Mouse (Mus musculus) heart, embryonic 13.5 days (tissue): ENCODE data around the gene Tnfsf11. TPM values are rescaled to one million over a fixed set of nuclear protein-coding genes. Genes with fewer than 3 reads are reported as not detected.

Experiments
- ATAC-seq: fragments of 200-750 bp; cut with Nextera tagmentation; 2 replicates; pipeline ENCODE4 v1.8.0; 2017; ENCODE audit warnings: moderate TSS enrichment; ENCODE audit not compliant: insufficient number of reproducible peaks, low FRiP score, low TSS enrichment; ENCODE audit errors: extremely low read depth
- H3K27ac ChIP-seq: fragments of 300-500 bp; sonication (generic); replicated peaks from 2 replicates; pipeline ENCODE4 v1.5.1; 2015; ENCODE audit warnings: moderate library complexity, mild to moderate bottlenecking, inconsistent platforms
- H3K27me3 ChIP-seq: fragments of 300-500 bp; sonication (generic); replicated peaks from 2 replicates; pipeline ENCODE4 v1.6.1; 2015; ENCODE audit warnings: mild to moderate bottlenecking, inconsistent platforms
- H3K36me3 ChIP-seq: fragments of 300-500 bp; sonication (generic); 2 replicates; pipeline ENCODE4 v1.6.1; 2015; ENCODE audit warnings: mild to moderate bottlenecking, inconsistent platforms
- H3K4me1 ChIP-seq: fragments of 300-500 bp; sonication (generic); 2 replicates; pipeline ENCODE4 v1.6.1; 2015; ENCODE audit warnings: inconsistent platforms
- H3K4me2 ChIP-seq: fragments of 300-500 bp; sonication (generic); 2 replicates; pipeline ENCODE4 v1.6.1; 2015; ENCODE audit warnings: inconsistent platforms, mild to moderate bottlenecking, moderate library complexity
- H3K4me3 ChIP-seq: fragments of 300-500 bp; sonication (generic); 2 replicates; pipeline ENCODE4 v1.5.1; 2015; ENCODE audit warnings: moderate library complexity, mild to moderate bottlenecking, inconsistent platforms
- H3K9ac ChIP-seq: fragments of 300-500 bp; sonication (generic); 2 replicates; pipeline ENCODE4 v1.6.1; 2015; ENCODE audit warnings: inconsistent platforms, mild to moderate bottlenecking, moderate library complexity
- H3K9me3 ChIP-seq: fragments of 300-500 bp; sonication (generic); 2 replicates; pipeline ENCODE4 v1.6.1; 2016; ENCODE audit warnings: inconsistent platforms
- WGBS: fragments of 180-500 bp; shearing (Covaris S2); methylation state at CpG from one replicate; pipeline ENCODE4 v1.1.7; 2015; ENCODE audit warnings: mixed read lengths; 5-methylcytosine and 5-hydroxymethylcytosine counted together
- polyA plus RNA-seq: library from polyadenylated mRNA; unstranded; fragments of >200 nt; fragmentation: Nextera tagmentation; extraction: Ambion mirVana; gene quantifications from 2 replicates; pipeline ENCODE4 v1.2.1, GENCODE M21; 2015

Gene Tnfsf11
- polyA plus RNA-seq, 1 experiment from 2014 or later = 0.07 TPM

DNA sequence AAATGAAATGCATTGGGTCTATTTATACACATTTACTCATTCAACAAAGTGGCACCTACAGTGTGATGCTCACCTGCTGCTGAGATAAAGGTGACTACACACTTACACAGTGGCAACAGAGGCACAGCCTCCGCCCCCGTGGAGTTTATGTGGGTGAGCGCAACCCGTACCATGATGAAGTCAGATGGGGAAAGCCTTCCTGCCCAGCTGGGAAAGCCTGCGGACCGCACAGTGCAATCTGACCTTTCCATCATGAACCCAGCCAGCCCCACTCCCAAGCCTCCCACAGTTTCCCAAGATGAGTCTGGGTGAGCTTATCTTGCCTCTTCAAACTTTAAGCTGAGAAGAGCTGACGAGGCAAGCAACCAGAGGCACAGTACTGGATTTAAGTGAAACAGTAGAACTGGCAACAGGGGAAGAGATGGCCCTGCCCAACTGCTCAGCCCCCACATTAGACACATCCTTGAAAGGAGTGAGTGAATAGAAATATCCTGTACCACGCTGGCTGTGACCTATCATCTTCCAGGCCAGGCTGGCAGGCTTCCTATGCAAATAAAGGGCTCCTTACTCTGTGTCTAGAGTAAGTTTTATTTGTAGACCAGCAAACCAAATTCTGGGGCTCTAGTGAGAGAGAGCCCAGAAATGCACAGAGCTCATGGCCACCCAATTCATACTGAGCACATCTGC lies 22.1 kb upstream of the Tnfsf11 start:
- H3K4me1 ChIP-seq = peaks cover 24% of the 10 kb centered on the region
- H3K9me3 ChIP-seq = no peaks in the 10 kb centered on the region
- H3K27ac ChIP-seq = peak overlapping the region; percentile 70
- no peaks in the 10 kb centered on the region for H3K36me3 ChIP-seq
- WGBS = 43% methylated on average over 8 of the region's 8 CpGs
- no peak for ATAC-seq
- no peaks in the 10 kb centered on the region for H3K27me3 ChIP-seq
- H3K4me3 ChIP-seq = no peak overlapping the region
- peak overlapping the region; percentile 52; the same call in 1 of the 2 replicates for H3K4me2 ChIP-seq
- H3K9ac ChIP-seq = no peak overlapping the region

DNA sequence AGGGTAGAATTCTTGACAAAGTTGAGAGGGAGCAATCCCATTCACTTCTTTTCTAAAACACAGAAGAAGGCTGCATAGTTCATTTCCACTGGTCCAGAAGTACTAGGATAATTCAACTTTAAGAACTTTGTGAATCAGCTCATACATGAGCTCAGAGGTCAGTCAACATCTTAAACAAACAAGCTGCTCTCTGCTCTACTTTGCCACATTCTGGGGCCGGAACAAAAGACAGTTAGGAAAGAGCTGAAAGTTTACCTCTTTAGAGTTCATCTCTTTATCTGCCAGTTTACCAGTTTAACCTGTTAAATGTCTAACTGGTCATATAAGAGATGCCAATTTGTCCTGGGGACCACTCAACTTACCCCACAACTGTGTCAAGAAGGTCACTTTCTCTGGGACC lies 15.5 kb upstream of the Tnfsf11 start:
- WGBS = 85% methylated on average over 1 of the region's 1 CpGs
- Histone ChIP-seq H3K27me3 (no peaks in the 10 kb centered on the region), H3K4me2 (no peak overlapping the region)

DNA sequence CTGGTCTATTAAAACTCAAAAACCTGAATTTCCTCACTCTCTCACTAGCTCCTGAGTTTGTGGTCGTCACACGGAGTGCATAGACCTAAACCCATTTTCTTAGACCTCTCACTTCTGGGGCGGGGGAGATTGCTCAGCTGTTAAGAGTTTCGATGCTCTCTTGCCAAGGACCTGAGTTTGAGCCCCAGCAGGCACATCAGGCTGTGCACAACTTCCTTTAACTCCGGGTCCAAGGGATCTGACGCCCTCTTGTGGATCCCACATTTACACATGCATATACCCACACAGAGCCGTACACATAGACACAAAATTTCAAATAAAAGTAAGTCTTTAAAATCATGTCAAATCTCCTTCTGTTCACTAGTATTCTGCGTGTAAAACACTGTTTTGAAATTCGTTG lies 15.1 kb upstream of the Tnfsf11 start:
- Histone ChIP-seq H3K4me3 (no peak overlapping the region), H3K27ac (no peak overlapping the region), H3K36me3 (no peaks in the 10 kb centered on the region), H3K9ac (no peak overlapping the region), H3K9me3 (no peaks in the 10 kb centered on the region), H3K27me3 (no peaks in the 10 kb centered on the region), H3K4me2 (no peak overlapping the region), H3K4me1 (peaks cover 5% of the 10 kb centered on the region; the same call in 1 of the 2 replicates)
- ATAC-seq = no peak
- WGBS = 76% methylated on average over 9 of the region's 9 CpGs

More for the DNA sequence above, 15.5 kb upstream of the Tnfsf11 start:
- Histone ChIP-seq H3K36me3 (no peaks in the 10 kb centered on the region), H3K4me3 (no peak overlapping the region), H3K4me1 (peaks cover 3% of the 10 kb centered on the region; the same call in 1 of the 2 replicates), H3K9me3 (no peaks in the 10 kb centered on the region), H3K9ac (no peak overlapping the region), H3K27ac (no peak overlapping the region)
- no peak for ATAC-seq

DNA sequence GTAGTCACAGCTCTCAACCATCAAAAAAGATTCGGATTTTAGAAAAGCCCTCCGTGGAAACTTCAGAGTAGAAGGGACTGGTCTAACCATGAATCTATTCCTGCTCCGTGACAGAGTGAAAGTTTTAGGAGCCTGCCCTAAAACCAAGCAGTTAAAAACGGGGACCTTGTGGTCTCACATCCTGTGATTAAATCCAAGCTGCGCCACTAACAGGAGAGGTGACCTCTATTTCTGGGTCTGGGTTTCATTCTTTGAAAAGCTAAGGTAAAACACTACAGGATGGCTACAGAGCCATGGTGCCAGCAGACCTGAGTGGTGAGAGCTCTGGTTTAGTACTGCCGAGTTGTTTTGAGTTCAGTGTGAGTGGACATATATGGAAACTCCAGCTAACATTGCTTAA lies 12.4 kb upstream of the Tnfsf11 start:
- Histone ChIP-seq H3K27me3 (no peaks in the 10 kb centered on the region), H3K4me1 (peaks cover 5% of the 10 kb centered on the region; the same call in 1 of the 2 replicates), H3K4me3 (no peak overlapping the region), H3K36me3 (no peaks in the 10 kb centered on the region), H3K4me2 (no peak overlapping the region), H3K9me3 (no peaks in the 10 kb centered on the region), H3K27ac (no peak overlapping the region), H3K9ac (no peak overlapping the region)
- no peak for ATAC-seq
- WGBS = 75% methylated on average over 6 of the region's 6 CpGs

DNA sequence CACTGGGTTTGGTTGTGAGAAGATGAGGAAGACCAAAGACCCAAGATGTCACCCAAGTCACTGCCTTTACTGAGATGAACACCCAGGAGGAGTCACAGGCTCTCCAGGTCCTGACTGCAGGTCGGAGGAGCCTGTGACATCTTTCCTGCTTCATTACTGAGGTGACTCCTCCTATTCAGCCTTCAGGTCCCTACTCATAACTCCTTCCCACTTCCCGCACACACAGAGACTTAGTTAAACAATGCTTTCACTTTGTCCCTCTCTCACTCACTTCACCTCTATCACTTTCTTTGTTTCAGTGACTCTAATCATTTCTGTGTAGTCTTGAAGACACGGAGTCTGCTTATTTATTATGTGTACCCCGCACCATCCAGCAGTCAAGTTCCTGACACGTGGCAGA lies 11.7 kb upstream of the Tnfsf11 start:
- H3K4me3 ChIP-seq = no peak overlapping the region
- no peak overlapping the region for H3K4me2 ChIP-seq
- whole genome bisulfite sequencing = 65% methylated on average over 5 of the region's 5 CpGs
- H3K4me1 ChIP-seq = peaks cover 5% of the 10 kb centered on the region; the same call in 1 of the 2 replicates
- no peak for ATAC-seq
- no peaks in the 10 kb centered on the region for H3K27me3 ChIP-seq
- no peaks in the 10 kb centered on the region for H3K36me3 ChIP-seq
- no peak overlapping the region for H3K27ac ChIP-seq
- H3K9ac ChIP-seq = no peak overlapping the region
- no peaks in the 10 kb centered on the region for H3K9me3 ChIP-seq

DNA sequence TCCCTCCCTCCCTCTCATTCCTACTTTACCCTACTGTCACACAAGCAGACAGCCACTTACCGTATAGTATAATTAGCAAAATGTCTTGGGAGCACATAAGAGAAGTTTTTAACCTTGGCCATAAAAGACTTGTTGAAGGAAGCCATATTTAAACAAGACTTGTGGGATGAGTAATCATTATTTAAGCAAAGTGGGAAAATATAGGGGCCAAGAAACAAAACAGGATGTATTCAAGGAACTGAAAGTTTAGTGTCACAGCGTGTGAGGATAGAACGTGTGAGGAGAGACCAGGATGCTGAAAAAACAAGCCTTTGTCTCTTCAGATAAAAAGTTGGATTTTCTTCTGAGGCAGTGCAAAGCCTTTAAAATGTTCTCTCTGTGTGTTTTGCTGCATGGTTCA lies 11.2 kb upstream of the Tnfsf11 start:
- ATAC-seq = no peak
- Histone ChIP-seq H3K4me3 (no peak overlapping the region), H3K27me3 (no peaks in the 10 kb centered on the region), H3K9me3 (no peaks in the 10 kb centered on the region), H3K4me2 (no peak overlapping the region), H3K4me1 (peaks cover 5% of the 10 kb centered on the region; the same call in 1 of the 2 replicates), H3K36me3 (no peaks in the 10 kb centered on the region), H3K27ac (no peak overlapping the region), H3K9ac (no peak overlapping the region)
- WGBS = 49% methylated on average over 3 of the region's 3 CpGs

DNA sequence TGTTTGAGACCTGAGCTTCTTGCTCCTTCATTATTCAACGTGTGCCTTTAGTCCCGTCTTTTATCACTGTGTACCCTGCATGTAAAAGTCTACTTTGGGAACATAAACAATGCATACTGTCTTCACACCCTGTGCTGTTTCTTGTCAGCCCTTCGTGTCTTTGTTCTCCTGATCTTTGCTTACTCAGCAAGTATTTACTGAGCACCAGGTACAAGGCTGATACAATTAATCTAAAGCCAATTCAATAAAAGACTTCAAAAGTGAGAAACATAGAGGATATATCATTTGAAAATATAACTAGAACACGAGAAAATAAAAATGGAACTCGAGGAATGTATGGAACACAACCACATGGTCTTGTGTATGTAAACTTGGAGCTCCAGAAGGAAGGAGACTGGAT lies 9.8 kb upstream of the Tnfsf11 start:
- Histone ChIP-seq H3K27me3 (no peaks in the 10 kb centered on the region), H3K36me3 (no peaks in the 10 kb centered on the region), H3K9me3 (no peaks in the 10 kb centered on the region), H3K9ac (no peak overlapping the region), H3K27ac (no peak overlapping the region), H3K4me1 (peaks cover 5% of the 10 kb centered on the region; the same call in 1 of the 2 replicates), H3K4me3 (no peak overlapping the region), H3K4me2 (no peak overlapping the region)
- WGBS = 62% methylated on average over 5 of the region's 5 CpGs
- no peak for ATAC-seq

DNA sequence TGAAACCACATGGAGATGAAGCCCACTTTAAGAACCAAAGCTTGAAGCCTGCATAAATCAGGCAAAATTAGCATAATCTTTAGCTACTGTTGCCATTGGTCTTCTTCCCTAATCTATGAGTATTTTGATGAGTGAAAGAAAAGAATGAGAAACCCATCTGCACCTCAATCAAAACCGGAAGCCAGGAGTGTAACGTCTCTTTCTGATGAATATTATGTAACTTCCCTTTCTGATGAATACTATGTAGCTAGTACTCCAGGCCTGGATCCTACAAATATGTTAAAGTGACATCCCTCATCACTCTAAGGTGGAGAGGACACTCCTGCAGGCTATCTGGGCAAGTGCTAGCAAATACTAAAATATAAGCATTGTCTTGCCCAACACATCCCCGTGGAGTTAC lies 6.9 kb downstream of the Tnfsf11 start:
- peaks cover 6% of the 10 kb centered on the region for H3K27me3 ChIP-seq
- no peak overlapping the region for H3K27ac ChIP-seq
- no peak for ATAC-seq
- H3K4me1 ChIP-seq = no peaks in the 10 kb centered on the region
- no peaks in the 10 kb centered on the region for H3K9me3 ChIP-seq
- H3K9ac ChIP-seq = no peak overlapping the region
- WGBS = 83% methylated on average over 3 of the region's 3 CpGs
- no peak overlapping the region for H3K4me3 ChIP-seq
- no peak overlapping the region for H3K4me2 ChIP-seq
- no peaks in the 10 kb centered on the region for H3K36me3 ChIP-seq

DNA sequence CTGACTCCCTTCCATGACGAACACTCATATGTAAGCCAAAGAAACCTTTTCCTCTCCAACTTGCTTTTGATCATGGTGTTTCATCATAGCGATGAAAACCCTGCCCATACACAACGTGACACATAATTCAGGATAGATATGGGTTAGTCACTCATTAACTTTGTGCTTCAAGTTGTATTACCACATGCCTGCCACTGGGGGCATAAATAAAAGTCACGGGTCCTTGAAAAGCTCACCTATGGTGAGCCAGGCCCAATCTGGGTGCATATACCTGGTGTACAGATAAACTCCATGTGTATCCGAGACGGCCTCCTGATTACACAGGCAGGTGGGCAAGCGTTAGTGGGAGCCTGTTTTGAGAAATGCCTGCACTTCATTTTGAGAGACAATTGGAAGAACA lies 15.2 kb downstream of the Tnfsf11 start:
- H3K4me3 ChIP-seq = no peak overlapping the region
- no peaks in the 10 kb centered on the region for H3K4me1 ChIP-seq
- no peaks in the 10 kb centered on the region for H3K36me3 ChIP-seq
- H3K4me2 ChIP-seq = no peak overlapping the region
- no peak overlapping the region for H3K27ac ChIP-seq
- no peaks in the 10 kb centered on the region; the same call in none of the 2 replicates for H3K27me3 ChIP-seq
- 85% methylated on average over 7 of the region's 7 CpGs for WGBS
- no peak overlapping the region for H3K9ac ChIP-seq
- peaks cover 12% of the 10 kb centered on the region; the same call in 1 of the 2 replicates for H3K9me3 ChIP-seq
- no peak for ATAC-seq

DNA sequence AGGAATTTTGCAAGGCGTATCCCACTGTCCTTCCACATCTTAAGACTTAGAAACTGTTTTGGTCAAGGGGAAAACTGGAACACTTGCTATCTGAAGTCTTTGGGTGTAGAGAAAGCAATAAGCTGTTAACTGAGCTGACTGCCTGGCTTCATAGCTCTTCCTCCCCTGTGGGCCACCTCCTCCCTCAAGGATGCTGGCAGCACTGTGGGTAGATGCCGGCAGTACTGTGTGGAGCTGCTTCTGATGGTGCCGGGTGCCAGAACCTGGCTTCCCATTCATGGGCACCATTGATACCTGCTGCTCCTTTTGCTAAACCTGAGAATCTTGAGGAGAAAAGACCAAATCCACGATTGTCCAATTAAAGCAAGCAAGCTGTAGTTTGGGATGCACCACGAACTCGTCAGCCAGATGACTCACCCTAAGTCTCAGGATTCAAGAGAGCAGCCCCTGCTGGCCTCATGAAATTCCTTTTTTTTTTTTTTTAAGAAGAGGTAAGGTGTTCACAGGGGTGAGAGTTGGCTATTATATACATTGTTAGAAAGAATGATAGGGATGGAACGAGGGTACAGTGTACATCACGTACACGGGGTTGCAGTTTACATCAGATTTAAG lies 17.8 kb downstream of the Tnfsf11 start:
- Histone ChIP-seq H3K27ac (no peak overlapping the region), H3K9me3 (peaks cover 12% of the 10 kb centered on the region; the same call in 1 of the 2 replicates), H3K4me2 (no peak overlapping the region), H3K4me1 (no peaks in the 10 kb centered on the region), H3K4me3 (no peak overlapping the region), H3K36me3 (no peaks in the 10 kb centered on the region), H3K9ac (no peak overlapping the region), H3K27me3 (no peaks in the 10 kb centered on the region; the same call in none of the 2 replicates)
- ATAC-seq = no peak
- WGBS = 72% methylated on average over 9 of the region's 9 CpGs

DNA sequence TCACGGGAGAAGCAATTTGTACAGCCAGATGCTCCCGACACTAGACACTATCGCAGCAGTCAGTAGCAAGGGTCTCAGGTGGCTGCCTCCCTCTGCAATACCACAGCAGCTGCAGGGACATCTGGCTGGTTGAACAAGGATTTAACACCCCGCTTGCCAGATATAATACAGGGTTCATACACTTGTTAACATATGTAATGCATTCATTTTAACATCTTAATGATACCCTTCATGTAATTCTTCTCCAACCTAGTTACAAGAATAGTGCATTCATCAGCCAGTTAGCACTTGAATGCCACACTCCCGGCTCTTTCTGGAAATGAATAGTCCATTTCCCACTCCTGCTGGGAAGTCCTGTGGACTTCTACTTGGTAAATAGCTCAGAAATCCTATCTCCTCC lies 18.9 kb downstream of the Tnfsf11 start:
- ATAC-seq = no peak
- 41% methylated on average over 5 of the region's 5 CpGs for WGBS
- H3K9ac ChIP-seq = no peak overlapping the region

More for the DNA sequence above, 18.9 kb downstream of the Tnfsf11 start:
- Histone ChIP-seq H3K27me3 (no peaks in the 10 kb centered on the region; the same call in none of the 2 replicates), H3K4me1 (no peaks in the 10 kb centered on the region), H3K4me3 (no peak overlapping the region), H3K4me2 (no peak overlapping the region), H3K36me3 (no peaks in the 10 kb centered on the region), H3K9me3 (peaks cover 10% of the 10 kb centered on the region; the same call in 1 of the 2 replicates), H3K27ac (no peak overlapping the region)
